Mouse (Mus musculus) MEL-GATA-1-ER (cell line): ENCODE results near the gene Otc.

Source experiments
- DNase-seq: peaks from one replicate; pipeline ENCODE4 v3.0.0-alpha.2; 2012; ENCODE audit warnings: low read depth; ENCODE audit errors: extremely low read depth

The Otc gene

DNA sequence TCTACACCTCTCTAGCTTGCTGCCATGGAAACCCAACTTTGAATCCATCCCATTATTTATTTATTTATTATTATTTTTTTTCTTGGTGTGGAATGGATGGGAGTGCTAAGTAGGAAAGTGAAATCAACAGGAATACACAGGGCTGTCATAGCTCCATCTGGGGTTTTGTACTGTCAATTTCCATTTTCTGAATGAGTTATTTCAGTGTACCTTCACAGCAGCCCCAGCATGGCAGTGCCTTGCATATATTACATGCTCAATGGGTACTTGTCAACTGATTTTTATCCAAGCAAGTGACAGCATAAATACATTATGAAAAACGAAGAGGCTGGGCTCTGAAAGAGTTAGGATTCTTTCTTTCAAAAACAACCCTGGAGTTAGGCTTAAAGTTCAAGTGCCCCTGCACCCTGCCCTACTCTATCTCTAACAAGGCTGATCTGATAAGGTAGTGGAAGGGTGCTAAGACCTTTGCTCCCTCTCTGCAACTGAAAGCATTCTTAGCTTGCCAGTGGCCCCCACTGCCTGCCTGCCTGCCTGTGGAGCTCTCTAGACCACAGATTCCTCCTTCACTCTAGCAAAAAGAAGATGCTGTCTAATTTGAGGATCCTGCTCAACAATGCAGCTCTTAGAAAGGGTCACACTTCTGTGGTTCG, at the start of gene Otc:
Gene Otc (plus strand): TSS at position 454 of the 653 bp plus-strand sequence.
- DNase-seq: no peak

DNA sequence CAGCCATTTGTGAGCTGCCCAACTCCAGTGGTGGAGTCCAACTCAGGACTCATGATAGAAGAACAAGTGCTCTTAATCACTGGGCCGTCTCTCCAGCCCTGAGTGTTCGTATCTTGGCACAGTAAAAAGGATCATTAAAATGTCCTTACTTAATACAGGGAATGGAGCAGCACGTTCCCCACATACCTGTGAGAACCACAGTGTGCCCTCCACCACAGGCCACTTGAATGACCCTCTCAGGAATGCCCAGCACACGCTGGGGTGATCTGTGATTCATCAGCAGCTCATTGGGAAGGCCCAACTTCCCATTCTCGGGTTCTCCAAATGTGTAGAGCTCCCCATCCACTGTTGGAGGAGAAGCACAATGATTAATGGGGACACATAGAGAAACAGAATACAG, 46.2 kb upstream of the Otc start:
- DNase-seq: no peak

DNA sequence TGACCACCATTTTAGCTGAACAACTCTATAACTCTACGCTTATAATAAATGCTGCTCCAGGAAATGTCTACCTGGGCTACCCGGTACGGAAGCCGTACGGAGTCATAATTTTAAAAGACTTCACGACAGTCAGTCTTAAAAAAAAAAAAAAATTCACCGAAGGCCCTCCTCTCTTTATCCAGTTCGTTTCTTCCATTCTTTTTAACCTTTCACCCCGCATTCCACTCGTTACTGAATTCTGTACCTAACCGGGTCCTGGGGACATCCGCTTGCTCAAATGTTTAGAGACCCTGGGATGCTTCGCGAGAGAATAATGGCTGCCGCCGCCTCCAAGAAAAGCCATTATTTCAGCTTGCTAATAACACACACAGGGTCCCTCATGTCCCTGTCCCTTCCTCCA, 36.1 kb upstream of the Otc start:
- no peak for DNase-seq

- DNase-seq: no peak
These were observed 35.6 kb upstream of the Otc start, which contains the start of gene Rpgr for GRCm38 (mm10) chrX:10216410-10216949. Gene Rpgr (minus strand): TSS chrX:10216920.

DNA sequence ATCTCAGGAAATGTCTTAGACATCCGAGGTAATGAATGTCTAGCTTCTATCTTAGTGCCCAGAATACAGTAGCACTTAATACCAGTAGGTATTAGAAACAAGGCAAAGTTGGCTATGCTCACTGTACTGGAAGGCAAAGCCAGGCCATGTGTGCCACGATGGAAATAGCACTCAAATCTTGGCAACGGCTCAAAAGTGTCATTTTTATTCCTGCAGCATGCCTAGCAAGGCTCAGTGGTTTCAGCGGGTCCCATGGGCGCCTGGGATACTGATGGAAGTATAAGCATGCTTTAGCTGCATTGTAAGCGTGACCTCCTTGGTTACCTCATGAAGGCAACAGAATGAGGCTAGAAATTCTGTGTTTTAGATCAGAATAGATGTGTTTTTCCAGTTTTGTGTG, 32.8 kb upstream of the Otc start:
- no peak for DNase-seq

DNA sequence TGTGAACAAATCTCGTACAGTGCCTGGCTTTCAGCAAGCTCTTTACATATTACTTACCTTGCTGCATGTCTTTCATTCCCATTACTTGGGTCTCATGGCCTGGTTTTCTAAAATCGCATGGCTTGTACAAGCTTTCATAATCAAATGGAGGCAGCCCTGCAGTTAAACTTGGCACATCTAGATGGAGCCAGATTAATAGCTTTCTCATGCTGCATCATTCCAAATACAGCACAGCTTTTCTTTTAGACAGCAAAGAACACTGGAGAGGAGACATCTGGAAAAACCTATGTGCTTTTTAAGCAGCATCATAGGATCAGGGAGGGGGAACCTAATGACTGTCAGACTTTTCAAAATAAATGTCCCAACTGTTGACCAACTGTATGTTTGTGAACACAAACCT, 19.1 kb upstream of the Otc start:
- DNase-seq: no peak

DNA sequence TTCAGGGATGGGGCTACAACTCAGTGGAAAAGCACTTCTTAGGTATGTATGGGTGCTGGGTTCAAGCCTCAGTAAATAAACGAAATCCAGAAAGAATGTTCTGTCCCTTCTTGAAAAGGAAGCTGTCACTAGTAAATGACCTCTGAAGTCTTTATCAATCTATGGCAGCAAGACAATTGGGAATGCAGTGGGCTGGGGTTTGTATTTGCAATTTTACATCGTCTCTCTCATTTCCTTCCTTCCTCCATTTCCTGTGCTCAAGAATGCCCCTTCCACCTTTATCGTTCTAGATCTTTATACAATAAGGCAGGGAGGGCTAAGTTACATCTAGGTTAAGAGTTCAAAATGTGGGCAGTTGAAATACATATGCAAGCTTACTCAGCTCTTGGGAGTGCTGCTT, 17.5 kb upstream of the Otc start:
- no peak for DNase-seq

DNA sequence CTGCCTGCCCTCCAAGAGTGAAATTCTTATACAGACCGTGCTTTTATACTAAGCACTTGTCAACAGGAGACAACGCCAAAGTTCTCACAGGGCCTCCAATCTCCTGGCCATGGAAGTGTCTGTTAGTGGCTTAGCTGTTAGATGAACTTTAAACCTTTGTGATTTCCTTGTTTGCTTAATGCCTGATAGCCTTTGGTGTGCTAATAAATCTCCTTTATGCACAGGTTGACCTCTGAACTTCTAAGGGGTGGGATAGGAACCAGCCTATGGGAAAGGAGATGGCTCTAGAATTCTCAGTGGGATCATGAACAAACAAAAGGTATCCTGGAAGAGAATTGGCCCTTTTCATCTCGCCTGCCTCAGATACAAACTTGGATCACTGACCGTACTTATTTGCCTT, 12.6 kb upstream of the Otc start:
- DNase-seq: no peak

DNA sequence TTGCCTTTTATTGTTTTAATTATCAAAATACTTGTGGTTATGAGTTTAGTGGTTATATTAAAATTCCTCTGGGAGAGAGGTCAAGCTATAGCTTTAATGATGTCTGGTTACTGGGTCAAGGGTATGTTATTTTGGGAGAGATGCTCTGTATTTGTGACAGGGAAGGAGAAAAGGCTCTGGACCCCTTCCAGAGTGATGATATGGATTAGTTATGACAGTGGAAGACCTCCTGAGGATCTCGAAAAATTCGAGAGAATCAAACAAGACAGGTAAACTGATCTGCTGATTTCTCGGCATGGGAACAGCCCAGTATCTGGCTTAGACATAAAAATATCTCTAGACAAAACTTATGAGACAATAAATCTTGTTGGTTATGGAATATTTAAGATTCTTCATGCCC, 8.2 kb upstream of the Otc start:
- no peak for DNase-seq

DNA sequence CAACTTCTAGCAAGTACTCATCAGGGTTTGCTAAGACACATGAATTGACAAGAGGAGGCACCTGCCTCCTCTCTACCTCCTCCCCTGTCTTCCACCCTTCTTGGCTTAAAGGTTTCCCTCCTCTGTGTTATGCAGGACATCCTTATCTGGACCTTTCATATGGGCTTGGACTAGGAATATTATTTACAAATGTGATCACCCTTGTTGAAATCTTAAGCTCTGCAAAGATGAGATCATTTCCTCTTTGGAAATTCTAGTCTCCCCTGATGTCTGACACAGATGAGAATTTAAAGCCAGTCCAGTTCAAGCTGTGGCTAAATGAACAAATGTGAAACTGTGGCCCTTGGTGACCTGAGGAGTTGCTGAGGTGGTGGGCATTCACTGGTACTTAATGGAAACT, 748 bp upstream of the Otc start:
- no peak for DNase-seq

GRCm38 (mm10) chrX:10257774-10258173, 5.7 kb downstream of the Otc start:
- DNase-seq: no peak

- DNase-seq: no peak
These were observed 6.2 kb downstream of the Otc start for GRCm38 (mm10) chrX:10258260-10258659.

- DNase-seq: no peak
These were observed 16.2 kb downstream of the Otc start for GRCm38 (mm10) chrX:10268308-10268707.

- no peak for DNase-seq
These were observed 16.8 kb downstream of the Otc start for GRCm38 (mm10) chrX:10268761-10269437.

- DNase-seq: no peak
These were observed 45.2 kb downstream of the Otc start for GRCm38 (mm10) chrX:10297341-10297740.

GRCm38 (mm10) chrX:10318176-10318575, 66.1 kb downstream of the Otc start:
- DNase-seq: no peak

DNA sequence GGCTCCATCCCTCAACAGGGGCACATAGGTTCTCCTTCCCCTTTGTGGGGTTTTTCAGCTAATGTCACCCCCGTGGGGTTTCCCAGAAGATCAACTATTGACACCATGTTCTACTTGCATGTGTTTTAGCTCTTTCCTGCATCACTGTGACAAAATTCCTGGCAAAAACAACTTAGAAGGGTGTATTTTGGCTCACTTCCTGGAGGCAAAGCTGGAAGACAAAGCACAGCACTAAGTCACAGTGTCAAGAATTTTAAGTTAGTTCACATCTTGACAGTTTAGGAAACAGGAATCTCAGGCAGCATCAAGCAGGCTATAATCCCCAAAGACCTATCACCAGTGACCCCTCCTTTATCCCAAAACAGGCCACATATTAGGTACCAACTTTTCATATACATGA, 78.1 kb downstream of the Otc start:
- no peak for DNase-seq

DNA sequence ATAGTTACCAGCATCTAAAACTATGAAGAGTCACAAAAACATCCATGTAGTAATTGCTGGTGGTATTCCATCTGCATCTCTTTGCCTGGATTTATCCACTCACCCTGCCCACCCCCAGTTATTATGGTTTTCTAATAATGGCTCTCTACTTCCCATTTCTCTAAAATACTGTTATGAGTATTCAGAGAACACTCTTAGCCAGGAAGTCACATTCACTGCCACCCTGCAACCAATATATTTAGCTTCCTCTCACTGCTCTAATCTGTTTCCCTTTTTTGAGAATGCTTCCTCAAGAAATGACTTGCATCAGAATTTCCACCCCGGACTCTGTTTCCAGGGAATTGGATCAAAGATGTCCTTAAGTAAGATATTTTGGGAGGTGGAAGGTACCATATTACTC, 79.6 kb downstream of the Otc start:
- no peak for DNase-seq

DNA sequence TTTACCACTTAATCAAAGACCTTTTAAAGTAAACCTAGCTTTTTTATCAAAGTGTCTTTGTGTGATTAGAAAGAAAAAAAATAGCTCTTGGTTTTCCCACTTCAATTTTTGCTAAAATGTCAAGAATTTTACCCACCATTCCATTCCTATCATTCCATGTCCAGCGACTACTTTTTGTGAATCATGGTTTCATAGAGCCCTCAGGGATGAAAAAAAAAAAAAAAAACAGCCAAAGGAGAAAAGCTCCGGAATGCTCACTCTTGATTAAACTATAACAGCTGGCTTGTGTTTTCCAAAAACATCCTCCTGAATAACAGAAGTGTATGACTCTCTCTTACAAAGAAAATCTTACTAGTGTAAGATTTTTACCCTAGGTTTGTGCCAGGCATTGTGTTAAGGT, 84.7 kb downstream of the Otc start:
- no peak for DNase-seq

DNA sequence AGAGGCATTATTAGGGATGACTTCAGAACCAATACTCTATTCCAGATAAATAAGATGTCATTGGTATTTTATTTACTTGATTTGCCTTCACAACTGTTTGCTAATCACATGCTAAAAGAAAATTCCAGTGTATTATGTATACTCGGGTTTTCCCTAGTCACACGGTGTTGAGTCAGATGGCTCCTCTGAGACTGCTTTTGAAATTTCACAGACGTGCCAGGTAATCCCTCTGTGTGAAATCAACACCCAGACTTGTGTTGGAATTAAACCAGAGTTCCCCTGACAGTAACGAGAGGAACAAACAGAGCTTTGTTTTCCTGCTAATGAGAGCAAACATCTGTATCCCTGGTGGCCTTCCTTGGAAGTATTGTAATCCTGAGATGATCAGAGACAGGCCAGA, 103.8 kb downstream of the Otc start:
- DNase-seq: no peak
